Mouse (Mus musculus): ENCODE data around the gene Cdc42ep4. TPM values are rescaled to one million over a fixed set of nuclear protein-coding genes. Genes with fewer than 3 reads are reported as not detected.

The Cdc42ep4 gene
- total RNA-seq (2012; rRNA removed) (2.6 and 3.4 TPM in 2 replicates), total RNA-seq (2014; rRNA removed) (2.3 TPM in 2 replicates), polyA plus RNA-seq (2012; ENCODE audit: insufficient read length, low read depth) (6.7 and 8.1 TPM in 2 replicates)

DNA sequence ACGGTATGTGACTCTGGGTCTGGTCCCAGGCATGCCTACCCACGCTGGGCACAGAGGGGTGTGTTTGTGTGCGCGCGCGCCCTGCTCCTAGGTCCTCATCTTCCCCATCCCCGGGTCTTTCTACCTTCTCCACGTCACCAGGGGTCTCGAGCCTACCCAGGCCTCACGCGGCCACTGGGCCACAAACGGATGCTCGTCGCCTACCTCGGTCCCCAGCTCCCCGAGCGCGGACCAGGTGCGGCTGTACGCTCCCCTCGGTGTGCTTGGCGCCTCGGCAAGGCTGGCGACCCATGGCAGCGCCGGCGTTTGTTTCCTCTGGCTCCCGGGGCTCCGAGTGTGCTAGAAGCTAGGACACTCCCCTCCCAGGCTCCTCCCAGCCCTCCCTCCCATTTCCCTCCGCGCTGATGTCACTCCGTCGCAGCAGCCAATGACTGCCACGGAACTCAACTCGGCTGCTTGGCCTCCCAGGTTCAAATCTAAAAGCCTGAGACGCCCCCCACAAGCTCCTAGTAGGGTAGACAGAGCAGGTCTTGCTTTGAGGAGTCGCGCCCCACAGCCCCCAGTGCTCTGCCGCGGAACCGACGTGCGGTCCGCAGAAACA lies at the start of gene Cdc42ep4:
TSS of gene Cdc42ep4 (minus strand) at position 398 of the 601 bp plus-strand sequence.
- Histone ChIP-seq H3K9ac (ENCODE audit: insufficient read depth, low read depth) (peak within 1 kb of the TSS; percentile 53), H3K79me2 (replicated peaks; ENCODE audit: control insufficient read depth, extremely low read depth, insufficient read depth, poor library complexity, severe bottlenecking) (no peaks in the 10 kb centered on the region), H3K9me3 (replicated peaks; ENCODE audit: low read length) (no peaks in the 10 kb centered on the region), H3K4me2 (ENCODE audit: insufficient read depth, low read depth, poor library complexity, severe bottlenecking) (peak within 1 kb of the TSS; percentile 72), H3K27me3 (replicated peaks) (no peaks in the 10 kb centered on the region), H3K4me1 (ENCODE audit: control insufficient read depth in 1 of 2, insufficient read depth in 2 of 2) (peaks cover 0 to 41% of the 10 kb centered on the region in 2 experiments; a peak in 2 of 4 replicates), H3K4me3 (replicated peaks in 1 of 3; ENCODE audit: low read depth in 2 of 3, low read length in 2 of 3, poor library complexity in 1 of 3) (peak within 1 kb of the TSS; percentile 59 to 82 (median 77)), H3K36me3 (replicated peaks in 1 of 2; ENCODE audit: control insufficient read depth in 1 of 2, insufficient read depth in 1 of 2, low read length in 1 of 2) (peaks cover 0 to 15% of the 10 kb centered on the region in 2 experiments), H3K27ac (ENCODE audit: insufficient read depth, low read depth) (peak within 1 kb of the TSS; percentile 24; the same call in 1 of the 2 replicates)
- in situ Hi-C loops (cut with MboI; ENCODE audit: low pct_ligation_motif_present, low pct_unique_long_range_greater_than_20kb, low sequenced_read_pairs) = loop anchor here (5.0 kb wide), 1 partner anchor 61 kb away; no protein-coding TSS in a partner anchor
- peak; percentile 96 for DNase-seq (ENCODE audit: extremely low read depth)
- dilution Hi-C loops (cut with MboI; ENCODE audit: extremely low pct_ligation_motif_present, extremely low pct_unique_long_range_greater_than_20kb, low sequenced_read_pairs) = no loop called here
- TF ChIP-seq SMC3 (IDR thresholded peaks at IDR 0.05; ENCODE audit: low read depth, low read length) (no peak), RAD21 (IDR thresholded peaks at IDR 0.05; ENCODE audit: low read depth, low read length) (no peak), SIN3A (IDR thresholded peaks at IDR 0.05; ENCODE audit: low read length) (peak; percentile 73), RCOR1 (conservative IDR thresholded peaks at IDR 0.05; ENCODE audit: low read depth, low read length) (no peak; the same call in 1 of the 2 replicates), UBTF (IDR thresholded peaks at IDR 0.05; ENCODE audit: low read depth, low read length) (no peak; the same call in 1 of the 2 replicates), MAZ (IDR thresholded peaks at IDR 0.05; ENCODE audit: low read depth, low read length) (peak; percentile 90), POLR2A (IDR thresholded peaks at IDR 0.05; ENCODE audit: low read depth, low read length) (peak; percentile 79), BHLHE40 (IDR thresholded peaks at IDR 0.05; ENCODE audit: low read depth, low read length) (no peak), CHD2 (IDR thresholded peaks at IDR 0.05; ENCODE audit: low read length) (no peak; the same call in 1 of the 2 replicates), HCFC1 (IDR thresholded peaks at IDR 0.05; ENCODE audit: low read depth, low read length) (peak; percentile 39; the same call in 1 of the 2 replicates), CHD1 (IDR thresholded peaks at IDR 0.05; ENCODE audit: low read depth, low read length) (no peak; the same call in 1 of the 2 replicates), ZKSCAN1 (IDR thresholded peaks at IDR 0.05; ENCODE audit: borderline replicate concordance, low read depth, low read length) (no peak), MAX (IDR thresholded peaks at IDR 0.05; ENCODE audit: low read length) (peak; percentile 16; the same call in 1 of the 2 replicates), EP300 (IDR thresholded peaks at IDR 0.05; ENCODE audit: low read length) (no peak), ZNF384 (IDR thresholded peaks at IDR 0.05; ENCODE audit: low read depth, low read length) (no peak), ETS1 (conservative IDR thresholded peaks at IDR 0.05; ENCODE audit: low read depth, low read length) (no peak; the same call in 1 of the 2 replicates), ZMIZ1 (IDR thresholded peaks at IDR 0.05; ENCODE audit: low read depth, low read length) (peak; percentile 87), NELFE (IDR thresholded peaks at IDR 0.05; ENCODE audit: low read depth, low read length) (peak; percentile 77), IRF4 (IDR thresholded peaks at IDR 0.05; ENCODE audit: low read depth, low read length) (peak; percentile 68; the same call in 1 of the 2 replicates), USF2 (conservative IDR thresholded peaks at IDR 0.05; ENCODE audit: low read depth, low read length) (no peak), POLR2AphosphoS2 (IDR thresholded peaks at IDR 0.05; ENCODE audit: low read depth, low read length) (peak; percentile 54; the same call in 1 of the 2 replicates), JUND (conservative IDR thresholded peaks at IDR 0.05; ENCODE audit: low read depth, low read length) (no peak), MYC (IDR thresholded peaks at IDR 0.05; ENCODE audit: low read depth, low read length) (no peak), NRF1 (IDR thresholded peaks at IDR 0.05; ENCODE audit: low read depth, low read length) (peak; percentile 19; the same call in 1 of the 2 replicates), MAFK (IDR thresholded peaks at IDR 0.05; ENCODE audit: insufficient replicate concordance, low read length) (no peak), MEF2A (IDR thresholded peaks at IDR 0.05; ENCODE audit: borderline replicate concordance, low read depth, low read length) (peak; percentile 23; the same call in 1 of the 2 replicates), TCF12 (IDR thresholded peaks at IDR 0.05; ENCODE audit: low read depth, low read length) (peak; percentile 70), E2F4 (IDR thresholded peaks at IDR 0.05; ENCODE audit: insufficient replicate concordance, low read depth, low read length) (peak; percentile 31; the same call in 1 of the 2 replicates), USF1 (IDR thresholded peaks at IDR 0.05; ENCODE audit: low read depth, low read length) (no peak), PAX5 (IDR thresholded peaks at IDR 0.05; ENCODE audit: low read length) (no peak), JUN (IDR thresholded peaks at IDR 0.05; ENCODE audit: insufficient read depth, low read depth, low read length) (0 out of 2 replicates have a peak, but pooled peaks have one; percentile 12), GABPA (IDR thresholded peaks at IDR 0.05; ENCODE audit: insufficient replicate concordance, low read depth, low read length) (no peak), MXI1 (IDR thresholded peaks at IDR 0.05; ENCODE audit: low read depth, low read length) (peak; percentile 81), ZC3H11A (IDR thresholded peaks at IDR 0.05; ENCODE audit: low read depth, low read length) (no peak), CTCF (conservative IDR thresholded peaks at IDR 0.05 in 1 of 2, IDR thresholded peaks at IDR 0.05 in 1 of 2; ENCODE audit: low read depth in 2 of 2, low read length in 2 of 2) (no peak), ELF1 (IDR thresholded peaks at IDR 0.05; ENCODE audit: low read depth, low read length) (no peak; the same call in 1 of the 2 replicates), TBP (conservative IDR thresholded peaks at IDR 0.05; ENCODE audit: low read depth, low read length) (peak; percentile 67), KAT2A (IDR thresholded peaks at IDR 0.05; ENCODE audit: insufficient replicate concordance, low read length) (0 out of 2 replicates have a peak, but pooled peaks have one; percentile 17)
